Mouse (Mus musculus) spleen, postnatal 36 days (tissue): Measurements from ENCODE around the gene Lrrc55.
"Not testable (repeated sequence)": the region's sequence is repeated elsewhere in the genome, so short reads cannot be mapped to it uniquely, and the experiment has no call there.

ENCODE experiments used
- DNase-seq, 2 experiments: peaks; one replicate each; pipeline ENCODE4 v3.0.0; 2022; ENCODE audit warnings: low spot score in 2 of 2, mixed read lengths in 1 of 2

Gene Lrrc55

GRCm38 (mm10) chr2:85196901-85197300 lies at the start of gene Lrrc55:
Gene Lrrc55, minus strand, starts transcription at chr2:85197197.
- no peak for DNase-seq

GRCm38 (mm10) chr2:85246506-85247082 lies 49.6 kb upstream of the Lrrc55 start:
- DNase-seq, result peak; percentile 13 to 14

GRCm38 (mm10) chr2:85245737-85246136 lies 48.7 kb upstream of the Lrrc55 start:
- DNase-seq, result no peak

GRCm38 (mm10) chr2:85238068-85238667 lies 41.2 kb upstream of the Lrrc55 start:
- DNase-seq, result no peak

GRCm38 (mm10) chr2:85237231-85237630 lies 40.2 kb upstream of the Lrrc55 start:
- not testable (repeated sequence) for DNase-seq

- no peak for DNase-seq
Measured at GRCm38 (mm10) chr2:85230771-85231511, 33.9 kb upstream of the Lrrc55 start.

GRCm38 (mm10) chr2:85229606-85230005 lies 32.6 kb upstream of the Lrrc55 start:
- no peak for DNase-seq

GRCm38 (mm10) chr2:85227816-85228335 lies 30.9 kb upstream of the Lrrc55 start:
- no peak for DNase-seq

GRCm38 (mm10) chr2:85224221-85225179 lies 27.5 kb upstream of the Lrrc55 start:
- DNase-seq, result no peak

GRCm38 (mm10) chr2:85216606-85217005 lies 19.6 kb upstream of the Lrrc55 start:
- no peak for DNase-seq

GRCm38 (mm10) chr2:85213746-85214145 lies 16.7 kb upstream of the Lrrc55 start:
- DNase-seq, result no peak

GRCm38 (mm10) chr2:85209301-85209700 lies 12.3 kb upstream of the Lrrc55 start:
- DNase-seq, result no peak

- DNase-seq, result no peak
Measured at GRCm38 (mm10) chr2:85205170-85205569, 8.2 kb upstream of the Lrrc55 start.

- DNase-seq, result no peak
Measured at GRCm38 (mm10) chr2:85198011-85198965, 1.3 kb upstream of the Lrrc55 start.

- no peak for DNase-seq
Measured at GRCm38 (mm10) chr2:85194566-85194965, 2.4 kb downstream of the Lrrc55 start.

GRCm38 (mm10) chr2:85187582-85188151 lies 9.3 kb downstream of the Lrrc55 start:
- no peak for DNase-seq

GRCm38 (mm10) chr2:85178139-85178800 lies 18.7 kb downstream of the Lrrc55 start:
- DNase-seq, result no peak

GRCm38 (mm10) chr2:85173545-85173944 lies 23.5 kb downstream of the Lrrc55 start:
- no peak for DNase-seq

GRCm38 (mm10) chr2:85172763-85173103 lies 24.3 kb downstream of the Lrrc55 start:
- DNase-seq, result no peak
